Mouse (Mus musculus) liver, embryonic 14.5 days (tissue): ENCODE measurements at regions not wholly inside any gene's neighbourhood (a gene's known extent, or its start where the extent isn't known, plus 50 kb on each side); places are given as distances from the start of the nearest gene placed in this dataset.

Source experiments
- ATAC-seq: fragments of 200-750 bp; cut with Nextera tagmentation; 2 replicates; pipeline ENCODE4 v1.8.0; 2017; ENCODE audit warnings: moderate number of reproducible peaks, mild to moderate bottlenecking, moderate library complexity; ENCODE audit not compliant: insufficient read depth
- DNase-seq, 3 experiments: peaks; one replicate each; pipeline ENCODE4 v3.0.0-alpha.2; 2012 to 2013; ENCODE audit warnings: low read depth in 3 of 3, low spot score in 3 of 3
- H3K27ac ChIP-seq: fragments of 300-500 bp; sonication (generic); 2 replicates; pipeline ENCODE4 v1.5.1; 2014; ENCODE audit warnings: moderate library complexity, mild to moderate bottlenecking, control low read depth, inconsistent platforms
- H3K27me3 ChIP-seq: fragments of 300-500 bp; sonication (generic); 2 replicates; pipeline ENCODE4 v1.6.1; 2014; ENCODE audit warnings: mild to moderate bottlenecking, low read length, moderate library complexity; ENCODE audit not compliant: control insufficient read depth, insufficient read depth
- H3K36me3 ChIP-seq: fragments of 300-500 bp; sonication (generic); replicated peaks from 2 replicates; pipeline ENCODE4 v1.6.1; 2014; ENCODE audit warnings: low read depth; ENCODE audit not compliant: control insufficient read depth, insufficient read depth
- H3K4me1 ChIP-seq, 2 experiments: fragments of 200-500 bp in 1 of 2; fragments of 300-500 bp in 1 of 2; sonication (generic) in 1 of 2; replicated peaks; 2 replicates each; pipeline ENCODE4 v1.6.1; 2012 to 2014; ENCODE audit warnings: antibody characterized with exemption in 1 of 2, inconsistent platforms in 1 of 2, low read length in 1 of 2; ENCODE audit not compliant: control insufficient read depth in 2 of 2, insufficient read depth in 2 of 2
- H3K4me2 ChIP-seq: fragments of 300-500 bp; sonication (generic); 2 replicates; pipeline ENCODE4 v1.6.1; 2014; ENCODE audit warnings: low read depth, mild to moderate bottlenecking, control low read depth, moderate library complexity
- H3K4me3 ChIP-seq, 2 experiments: fragments of 200-500 bp in 1 of 2; fragments of 300-500 bp in 1 of 2; sonication (generic) in 1 of 2; 2 replicates each; pipeline ENCODE4 v1.5.1; 2012 to 2014; ENCODE audit warnings: low read depth in 2 of 2, low read length in 2 of 2, mild to moderate bottlenecking in 2 of 2, control low read depth in 1 of 2, inconsistent platforms in 1 of 2, moderate library complexity in 1 of 2; ENCODE audit not compliant: insufficient read depth in 1 of 2
- H3K9ac ChIP-seq: fragments of 300-500 bp; sonication (generic); replicated peaks from 2 replicates; pipeline ENCODE4 v1.6.1; 2014; ENCODE audit warnings: mild to moderate bottlenecking, control low read depth, moderate library complexity
- H3K9me3 ChIP-seq: fragments of 300-500 bp; sonication (generic); 2 replicates; pipeline ENCODE4 v1.6.1; 2016; ENCODE audit warnings: low read length, mixed read lengths; ENCODE audit not compliant: control insufficient read depth
- CTCF ChIP-seq: IDR thresholded peaks from 2 replicates; pipeline ENCODE4 v1.5.1; 2016; ENCODE audit warnings: antibody characterized with exemption, low read depth, control low read depth
- EP300 ChIP-seq: IDR thresholded peaks from 2 replicates; pipeline ENCODE4 v1.6.1; 2016; ENCODE audit warnings: antibody characterized with exemption, low read depth
- WGBS: fragments of 180-500 bp; shearing (Covaris S2); extraction: QIAGEN DNeasy Blood & Tissue Kit; methylation state at CpG from one replicate; pipeline ENCODE4 v1.1.7; 2014; ENCODE audit not compliant: insufficient replicate concordance; 5-methylcytosine and 5-hydroxymethylcytosine counted together

GRCm38 (mm10) chr10:25118674-25119670 is 188.7 kb downstream of the Akap7 start:
- no peaks in the 10 kb centered on the region for H3K9me3 ChIP-seq
- H3K4me3 ChIP-seq, result no peak overlapping the region
- TF ChIP-seq CTCF (no peak), EP300 (peak; percentile 65)
- H3K36me3 ChIP-seq, result no peaks in the 10 kb centered on the region
- ATAC-seq (peak; percentile 91), DNase-seq (peak; percentile 31 to 46 (median 41))
- no peak overlapping the region for H3K9ac ChIP-seq
- H3K4me1 ChIP-seq, result peaks cover 6 to 24% of the 10 kb centered on the region in 2 experiments
- no peak overlapping the region for H3K27ac ChIP-seq
- no peaks in the 10 kb centered on the region for H3K27me3 ChIP-seq
- H3K4me2 ChIP-seq, result peak overlapping the region; percentile 61
- 4% methylated on average over 17 of the region's 17 CpGs for WGBS

- TF ChIP-seq CTCF (no peak), EP300 (no peak)
- Histone ChIP-seq H3K27ac (no peak overlapping the region), H3K27me3 (no peaks in the 10 kb centered on the region), H3K9me3 (no peaks in the 10 kb centered on the region), H3K4me2 (no peak overlapping the region), H3K4me3 (no peak overlapping the region), H3K4me1 (peaks cover 5 to 15% of the 10 kb centered on the region in 2 experiments), H3K9ac (no peak overlapping the region), H3K36me3 (no peaks in the 10 kb centered on the region)
- no peak for DNase-seq
- ATAC-seq, result no peak
- 72% methylated on average over 4 of the region's 4 CpGs for WGBS
These were observed 187.0 kb upstream of the Arg1 start for GRCm38 (mm10) chr10:25114316-25114715.

- H3K27ac ChIP-seq, result no peak overlapping the region
- TF ChIP-seq EP300 (no peak), CTCF (no peak)
- ATAC-seq, result no peak
- no peaks in the 10 kb centered on the region for H3K9me3 ChIP-seq
- 58% methylated on average over 12 of the region's 12 CpGs for WGBS
- no peaks in the 10 kb centered on the region for H3K36me3 ChIP-seq
- no peaks in the 10 kb centered on the region for H3K27me3 ChIP-seq
- no peak overlapping the region for H3K4me2 ChIP-seq
- H3K4me3 ChIP-seq, result no peak overlapping the region
- peaks cover 0 to under 1% of the 10 kb centered on the region in 2 experiments; a peak in 1 of 4 replicates for H3K4me1 ChIP-seq
- no peak for DNase-seq
- no peak overlapping the region for H3K9ac ChIP-seq
These were observed 185.3 kb upstream of the Arg1 start for GRCm38 (mm10) chr10:25112449-25113171.

GRCm38 (mm10) chr10:25111636-25112422 is 184.5 kb upstream of the Arg1 start:
- Histone ChIP-seq H3K4me2 (no peak overlapping the region), H3K9ac (no peak overlapping the region), H3K27me3 (no peaks in the 10 kb centered on the region), H3K27ac (no peak overlapping the region), H3K4me3 (no peak overlapping the region), H3K36me3 (no peaks in the 10 kb centered on the region), H3K4me1 (no peaks in the 10 kb centered on the region; a peak in 1 of 4 replicates), H3K9me3 (no peaks in the 10 kb centered on the region)
- DNase-seq (no peak), ATAC-seq (no peak)
- no peak for TF ChIP-seq CTCF
- no peak for TF ChIP-seq EP300
- WGBS, result 31% methylated on average over 11 of the region's 11 CpGs
